Mouse (Mus musculus): Measurements from ENCODE around the gene Esp38.
"Not testable (repeated sequence)": the region's sequence is repeated elsewhere in the genome, so short reads cannot be mapped to it uniquely, and the experiment has no call there.

The Esp38 gene

DNA sequence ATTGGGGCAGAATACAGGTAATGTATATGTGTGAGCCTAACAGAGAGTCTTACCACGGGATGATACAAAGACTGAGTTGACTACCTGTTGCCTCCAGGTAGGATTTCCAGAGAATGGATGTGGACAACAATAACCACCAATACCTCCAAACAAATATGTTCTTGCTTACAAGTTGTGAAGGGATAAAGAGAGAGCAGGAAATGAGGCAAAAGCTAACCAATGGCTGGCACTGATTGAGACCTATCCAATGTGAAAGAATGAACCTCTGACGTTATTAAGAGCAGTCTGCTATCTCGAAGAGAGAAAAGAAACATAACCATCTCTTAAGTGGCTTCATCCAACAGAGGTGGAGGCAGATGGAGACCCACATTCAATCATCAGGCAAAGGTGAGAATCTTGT lies at the start of gene Esp38:
Gene Esp38 (plus strand): TSS at position 301 of the 400 bp plus-strand sequence.
- DNase-seq, result no peak

DNA sequence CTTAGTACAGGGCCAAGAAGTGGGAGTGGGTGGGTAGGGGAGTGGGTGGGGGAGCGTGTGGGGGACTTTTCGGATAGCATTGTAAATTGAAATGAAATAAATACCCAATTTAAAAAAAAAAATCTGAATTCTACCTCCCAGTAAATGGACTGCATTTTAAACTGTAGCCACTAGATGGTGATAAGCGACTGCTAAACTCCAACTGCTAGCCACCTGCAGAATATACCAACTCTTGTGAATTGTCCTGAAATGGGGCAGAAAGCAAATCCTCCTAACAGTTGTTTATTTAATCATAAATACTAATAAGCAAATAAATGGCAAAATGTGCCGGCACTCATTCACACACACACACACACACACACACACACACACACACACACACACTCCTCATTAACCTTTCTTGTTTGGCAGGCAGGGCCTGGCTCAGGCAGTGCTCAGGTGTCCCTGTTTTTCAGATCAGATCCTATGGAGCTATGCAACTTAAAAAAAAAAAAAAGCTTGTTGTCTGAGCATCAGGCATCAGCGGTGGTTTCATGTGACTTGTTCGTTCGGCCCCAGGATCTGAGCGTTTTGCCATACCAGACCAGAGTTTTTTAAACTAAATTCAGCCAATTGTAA lies 47.3 kb upstream of the Esp38 start:
- DNase-seq, result not testable (repeated sequence)
